Mouse (Mus musculus) megakaryocyte, embryonic 14.5 days (primary cell): ENCODE measurements around the gene Gsta4.

Source experiments
- FLI1 ChIP-seq: IDR thresholded peaks from 2 replicates; pipeline ENCODE4 v1.6.1; 2012; ENCODE audit warnings: low read length, inconsistent platforms, mixed read lengths
- GATA1 ChIP-seq: IDR thresholded peaks from 3 replicates; pipeline ENCODE4 v1.6.1; 2012; ENCODE audit warnings: mixed read lengths, low read length, inconsistent platforms, borderline replicate concordance

- TF ChIP-seq GATA1 (no peak), FLI1 (no peak)
These were observed 13.7 kb upstream of the Gsta4 start for GRCm38 (mm10) chr9:78168864-78169263.
